Mouse (Mus musculus) naive thymus-derived CD4-positive, alpha-beta T cell, adult 2 months (primary cell): ENCODE data around the gene Gdf5.

ENCODE experiments used
- DNase-seq: peaks from one replicate; pipeline ENCODE4 v3.0.0-alpha.2; 2011; ENCODE audit warnings: low read depth

Gdf5 gene

GRCm38 (mm10) chr2:155945124-155945523 lies at the start of gene Gdf5:
Gdf5 (minus strand) TSS chr2:155945367.
- DNase-seq, result no peak

- no peak for DNase-seq
These were observed 46.7 kb upstream of the Gdf5 start for GRCm38 (mm10) chr2:155991863-155992321.

GRCm38 (mm10) chr2:155991151-155991550 lies 46.0 kb upstream of the Gdf5 start:
- DNase-seq, result no peak

- no peak for DNase-seq
These were observed 43.9 kb upstream of the Gdf5 start for GRCm38 (mm10) chr2:155989085-155989484.

GRCm38 (mm10) chr2:155987131-155987530 lies 42.0 kb upstream of the Gdf5 start:
- DNase-seq, result no peak

- DNase-seq, result no peak
These were observed 40.6 kb upstream of the Gdf5 start for GRCm38 (mm10) chr2:155985776-155986175.

GRCm38 (mm10) chr2:155979328-155979991 lies 34.3 kb upstream of the Gdf5 start:
- DNase-seq, result peak; percentile 73

GRCm38 (mm10) chr2:155974087-155974731 lies 29.0 kb upstream of the Gdf5 start:
- DNase-seq, result peak; percentile 30

- DNase-seq, result no peak
These were observed 28.2 kb upstream of the Gdf5 start for GRCm38 (mm10) chr2:155973348-155973747.

- peak; percentile 27 for DNase-seq
These were observed 17.8 kb upstream of the Gdf5 start for GRCm38 (mm10) chr2:155962991-155963390.

- no peak for DNase-seq
These were observed 16.7 kb upstream of the Gdf5 start for GRCm38 (mm10) chr2:155961862-155962261.

- no peak for DNase-seq
These were observed 14.8 kb upstream of the Gdf5 start for GRCm38 (mm10) chr2:155959981-155960380.

- DNase-seq, result peak; percentile 95
These were observed 11.2 kb upstream of the Gdf5 start, which contains the start of gene Cep250 for GRCm38 (mm10) chr2:155956134-155957059. Cep250 (plus strand) TSS chr2:155956458.

GRCm38 (mm10) chr2:155952006-155952405 lies 6.8 kb upstream of the Gdf5 start:
- peak; percentile 49 for DNase-seq

- DNase-seq, result no peak
These were observed 4.2 kb upstream of the Gdf5 start for GRCm38 (mm10) chr2:155949362-155949761.

- DNase-seq, result no peak
These were observed 2.3 kb upstream of the Gdf5 start for GRCm38 (mm10) chr2:155947390-155948002.

- no peak for DNase-seq
These were observed 1.3 kb upstream of the Gdf5 start for GRCm38 (mm10) chr2:155946499-155946898.

- peak; percentile 71 for DNase-seq
These were observed 902 bp upstream of the Gdf5 start for GRCm38 (mm10) chr2:155946069-155946468.

GRCm38 (mm10) chr2:155945580-155945979 lies 413 bp upstream of the Gdf5 start:
- no peak for DNase-seq

- DNase-seq, result no peak
These were observed 482 bp downstream of the Gdf5 start for GRCm38 (mm10) chr2:155944685-155945084.

- no peak for DNase-seq
These were observed 1.7 kb downstream of the Gdf5 start for GRCm38 (mm10) chr2:155943463-155943862.
